Mouse (Mus musculus): ENCODE results near the gene Trim41.

Trim41 gene

GRCm38 (mm10) chr11:48789973-48790823, 27.0 kb downstream of the Trim41 start:
- peak; percentile 57 for DNase-seq (ENCODE audit: low read depth, low spot score)

GRCm38 (mm10) chr11:48789215-48789614, 27.9 kb downstream of the Trim41 start:
- no peak for DNase-seq (ENCODE audit: low read depth, low spot score)

- peak; percentile 50 for DNase-seq (ENCODE audit: low read depth, low spot score)
Observed at GRCm38 (mm10) chr11:48788311-48789089, 28.7 kb downstream of the Trim41 start.

- DNase-seq (ENCODE audit: low read depth, low spot score), result peak; percentile 68
Observed at GRCm38 (mm10) chr11:48787455-48788211, 29.5 kb downstream of the Trim41 start.

GRCm38 (mm10) chr11:48782243-48782642, 34.9 kb downstream of the Trim41 start:
- DNase-seq (ENCODE audit: low read depth, low spot score), result no peak

GRCm38 (mm10) chr11:48779450-48779849, 37.7 kb downstream of the Trim41 start:
- DNase-seq (ENCODE audit: low read depth, low spot score), result no peak

- DNase-seq (ENCODE audit: low read depth, low spot score), result no peak
Observed at GRCm38 (mm10) chr11:48777303-48777702, 39.9 kb downstream of the Trim41 start.

- no peak for DNase-seq (ENCODE audit: low read depth, low spot score)
Observed at GRCm38 (mm10) chr11:48776664-48777063, 40.5 kb downstream of the Trim41 start.

GRCm38 (mm10) chr11:48775483-48775882, 41.7 kb downstream of the Trim41 start:
- no peak for DNase-seq (ENCODE audit: low read depth, low spot score)

GRCm38 (mm10) chr11:48774443-48775298, 42.5 kb downstream of the Trim41 start:
- no peak for DNase-seq (ENCODE audit: low read depth, low spot score)

GRCm38 (mm10) chr11:48771691-48772090, 45.5 kb downstream of the Trim41 start:
- DNase-seq (ENCODE audit: low read depth, low spot score), result no peak

- DNase-seq (ENCODE audit: low read depth, low spot score), result no peak
Observed at GRCm38 (mm10) chr11:48767195-48767876, 49.8 kb downstream of the Trim41 start.

GRCm38 (mm10) chr11:48764119-48764518, 53.0 kb downstream of the Trim41 start:
- no peak for DNase-seq (ENCODE audit: low read depth, low spot score)

- no peak for DNase-seq (ENCODE audit: low read depth, low spot score)
Observed at GRCm38 (mm10) chr11:48759021-48759420, 58.1 kb downstream of the Trim41 start.

Data from skeletal muscle tissue, adult 2 months (tissue).